Mouse (Mus musculus) kidney, adult 8-10 months (tissue): ENCODE measurements at regions not wholly inside any gene's neighbourhood (a gene's known extent, or its start where the extent isn't known, plus 50 kb on each side); places are given as distances from the start of the nearest gene placed in this dataset.

Source experiments
- DNase-seq, 2 experiments: peaks; one replicate each; pipeline ENCODE4 v3.0.0; 2022

GRCm38 (mm10) chr17:89802148-89802547 is 108.1 kb downstream of the Gm10184 start:
- DNase-seq: no peak

DNA sequence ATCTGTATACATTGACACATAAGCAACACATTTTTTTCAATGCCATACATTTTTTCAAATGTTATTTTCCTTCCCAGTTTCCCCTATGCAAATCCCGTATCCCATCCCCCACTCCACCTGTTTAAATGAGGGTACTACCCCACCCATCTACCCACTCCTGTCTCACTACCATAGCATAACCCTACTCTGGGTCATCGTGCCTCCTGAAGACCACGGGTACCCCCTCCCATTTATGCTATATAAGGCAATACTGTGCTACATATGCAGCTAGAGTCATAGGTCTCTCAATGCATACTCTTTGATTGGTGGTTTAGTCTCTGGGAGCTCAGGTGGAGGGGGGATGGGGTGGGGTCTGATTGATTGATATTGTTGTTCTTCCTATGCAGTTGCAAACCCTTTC is 132.7 kb downstream of the Gm10184 start:
- no peak for DNase-seq

DNA sequence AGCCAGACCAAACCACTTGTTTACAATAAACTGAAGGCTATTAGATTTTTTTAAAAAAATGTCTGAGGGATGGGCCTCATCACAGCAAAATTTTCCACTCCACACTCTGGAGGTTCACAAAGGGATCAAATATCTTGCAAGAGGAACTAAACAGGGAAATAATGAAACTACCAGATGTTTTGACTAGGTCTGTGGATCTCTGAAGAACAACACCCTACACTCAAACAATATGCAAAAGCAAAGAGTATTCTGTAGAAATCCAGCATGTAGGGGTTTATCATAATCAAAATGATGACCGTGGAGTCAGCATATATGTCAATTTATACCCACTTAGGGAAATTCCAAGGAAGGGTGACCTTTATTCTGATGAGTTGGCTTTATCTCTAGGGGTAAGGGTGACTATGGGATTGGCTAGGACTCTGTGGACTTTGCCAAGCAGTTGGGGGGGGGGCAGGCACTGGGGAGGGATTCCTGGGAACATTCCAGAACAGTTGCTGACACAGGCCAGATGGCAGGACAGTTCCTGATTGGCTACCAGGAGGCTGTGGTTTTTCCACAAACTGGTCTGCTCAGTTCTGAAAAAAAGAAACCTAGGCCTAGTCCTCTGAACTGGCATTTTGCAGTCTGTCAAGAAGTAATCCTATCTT is 143.9 kb downstream of the Gm10184 start:
- no peak for DNase-seq

GRCm38 (mm10) chr17:89737418-89737817 is 172.8 kb downstream of the Gm10184 start:
- DNase-seq: no peak

DNA sequence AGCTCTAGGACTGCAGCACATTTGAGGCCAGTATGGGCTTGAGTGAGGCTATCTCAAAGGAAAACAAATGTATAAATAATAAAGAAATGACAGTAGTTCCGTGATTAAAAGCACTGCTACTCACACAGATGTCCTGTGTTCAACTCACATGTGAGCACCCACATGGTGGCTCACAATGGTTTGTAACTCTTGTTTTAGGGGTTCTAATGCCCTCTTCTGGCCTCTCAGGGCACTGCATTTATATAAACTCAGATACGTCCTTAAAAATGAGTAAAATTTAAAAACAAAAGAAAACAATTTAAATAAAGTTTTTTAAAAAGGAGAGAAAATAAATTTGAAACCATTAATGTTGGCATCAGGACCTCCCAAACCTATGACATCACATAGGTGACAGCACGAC is 184.7 kb downstream of the Gm10184 start:
- DNase-seq: peak in 1 of 2 experiments; percentile 4

- no peak for DNase-seq
Observed at GRCm38 (mm10) chr17:89681798-89682197, 228.5 kb downstream of the Gm10184 start.

DNA sequence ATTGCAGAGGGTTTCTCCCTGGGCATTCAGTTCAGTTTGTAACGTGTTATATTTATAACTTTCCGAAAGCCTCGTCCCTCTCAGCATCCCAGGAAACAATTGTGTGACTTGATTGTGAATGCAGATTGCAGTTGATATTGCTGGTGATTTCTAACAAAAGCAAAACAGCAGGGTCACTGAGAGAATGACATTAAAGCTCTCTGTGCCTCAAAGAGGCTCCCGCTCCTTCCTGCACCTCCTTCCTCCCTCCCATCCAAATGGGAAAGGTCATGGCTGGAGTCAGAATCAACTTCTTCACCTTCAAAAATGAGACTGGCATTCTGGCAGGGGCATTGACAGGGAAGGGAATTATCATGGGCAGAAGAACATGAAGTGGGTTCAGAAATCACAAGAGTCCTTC is 251.9 kb downstream of the Gm10184 start:
- no peak for DNase-seq

DNA sequence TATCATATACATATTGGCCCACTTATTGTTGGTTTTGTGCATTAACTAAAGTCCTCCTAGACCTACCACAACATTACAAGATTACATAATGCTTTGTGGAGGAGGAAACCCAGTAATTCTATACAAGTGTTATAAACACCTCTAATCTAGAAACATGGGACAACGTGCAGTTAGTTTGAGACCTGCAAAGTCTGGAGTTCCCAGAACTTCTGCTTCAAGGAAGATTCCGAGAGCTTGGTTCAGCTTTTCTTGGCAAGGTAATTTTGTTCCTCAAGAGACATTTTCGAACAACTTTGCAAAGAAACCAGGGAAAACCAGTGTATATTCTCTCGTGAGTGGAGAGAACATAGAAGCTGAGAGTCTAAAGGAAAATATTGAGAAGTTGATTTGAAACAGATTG is 254.0 kb downstream of the Gm10184 start:
- DNase-seq: no peak

DNA sequence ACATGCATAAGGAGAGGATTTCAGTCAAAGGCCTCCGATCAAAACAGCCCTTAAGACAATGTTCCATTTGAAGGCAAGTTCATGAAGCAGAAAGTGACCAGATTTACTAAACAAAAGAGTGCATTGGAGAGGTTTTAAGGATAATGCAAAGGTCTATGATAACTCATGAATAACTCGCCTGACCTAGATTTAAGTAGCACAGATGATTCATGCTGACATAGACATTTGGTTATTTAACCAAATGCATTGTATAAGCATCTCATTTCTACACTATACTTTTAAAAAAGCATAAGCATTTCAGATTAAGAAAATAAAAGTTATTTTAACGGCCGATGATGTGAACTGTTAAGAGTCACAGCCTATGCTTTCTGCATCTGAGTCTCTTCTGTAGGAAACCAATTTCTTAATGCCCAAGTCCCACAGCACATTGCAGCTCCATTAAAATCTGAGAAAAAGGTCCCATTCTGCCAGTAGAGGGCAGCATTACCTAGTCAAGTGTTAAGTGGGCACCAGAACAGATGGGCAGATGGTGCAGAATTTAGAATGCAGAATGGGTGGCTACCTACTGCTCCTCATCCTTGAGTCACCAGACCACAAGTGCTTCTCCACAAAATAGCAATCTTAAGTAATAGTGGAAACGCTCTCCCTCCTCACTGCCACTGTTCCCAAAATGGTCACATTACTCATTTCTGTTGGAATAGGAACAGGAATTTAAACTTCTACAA is 256.0 kb downstream of the Gm10184 start:
- DNase-seq: peak; percentile 11 to 32

DNA sequence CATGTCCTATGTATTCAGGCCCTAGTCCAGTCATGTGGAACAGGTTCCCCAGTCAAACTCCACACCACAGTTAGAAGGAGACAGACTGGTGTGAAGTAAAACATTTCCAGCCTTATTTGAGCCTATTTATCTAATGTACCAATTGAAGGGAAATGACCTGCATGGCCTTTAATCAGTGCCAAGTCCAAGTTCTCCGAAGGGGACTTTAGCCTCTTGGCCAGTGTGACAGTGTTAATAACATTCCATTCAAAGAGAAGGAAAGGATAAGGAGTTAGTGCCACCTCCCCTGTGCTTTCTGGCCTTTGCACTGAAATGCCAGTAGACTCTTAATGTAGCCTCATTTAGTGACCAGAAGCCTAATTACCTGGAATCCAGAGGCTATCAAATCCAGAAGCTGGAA is 264.2 kb downstream of the Gm10184 start:
- DNase-seq: peak; percentile 70
